Mouse (Mus musculus) heart, postnatal 0 days (tissue): ENCODE measurements around the gene Dtd1. TPM values are rescaled to one million over a fixed set of nuclear protein-coding genes. Genes with fewer than 3 reads are reported as not detected.

Experiments used
- ATAC-seq: fragments of 200-750 bp; cut with Nextera tagmentation; 2 replicates; pipeline ENCODE4 v1.8.0; 2017; ENCODE audit warnings: low read depth, moderate number of reproducible peaks, moderate library complexity; ENCODE audit not compliant: insufficient read depth
- DNase-seq: peaks from one replicate; pipeline ENCODE4 v3.0.0-alpha.2; 2016; ENCODE audit warnings: low spot score
- H3K27ac ChIP-seq: fragments of 300-500 bp; sonication (generic); 2 replicates; pipeline ENCODE4 v1.5.1; 2014; ENCODE audit warnings: low read depth, mild to moderate bottlenecking
- H3K27me3 ChIP-seq: fragments of 300-500 bp; sonication (generic); 2 replicates; pipeline ENCODE4 v1.6.1; 2014; ENCODE audit warnings: low read length, mixed read lengths; ENCODE audit not compliant: control insufficient read depth, insufficient read depth
- H3K36me3 ChIP-seq: fragments of 300-500 bp; sonication (generic); replicated peaks from 2 replicates; pipeline ENCODE4 v1.6.1; 2014; ENCODE audit warnings: low read length, mixed read lengths; ENCODE audit not compliant: control insufficient read depth, insufficient read depth
- H3K4me1 ChIP-seq: fragments of 300-500 bp; sonication (generic); 2 replicates; pipeline ENCODE4 v1.6.1; 2014; ENCODE audit warnings: antibody characterized with exemption; ENCODE audit not compliant: control insufficient read depth, insufficient read depth
- H3K4me2 ChIP-seq: fragments of 300-500 bp; sonication (generic); 2 replicates; pipeline ENCODE4 v1.6.1; 2014; ENCODE audit warnings: low read depth, mild to moderate bottlenecking, low read length, moderate library complexity
- H3K4me3 ChIP-seq: fragments of 300-500 bp; sonication (generic); 2 replicates; pipeline ENCODE4 v1.5.1; 2014; ENCODE audit warnings: low read depth, low read length
- H3K9ac ChIP-seq: fragments of 300-500 bp; sonication (generic); replicated peaks from 2 replicates; pipeline ENCODE4 v1.6.1; 2014; ENCODE audit warnings: low read depth, low read length, mixed read lengths
- H3K9me3 ChIP-seq: fragments of 300-500 bp; sonication (generic); replicated peaks from 2 replicates; pipeline ENCODE4 v1.6.1; 2016; ENCODE audit warnings: low read length; ENCODE audit not compliant: control insufficient read depth
- CTCF ChIP-seq: IDR thresholded peaks from 2 replicates; pipeline ENCODE4 v1.5.1; 2016; ENCODE audit warnings: antibody characterized with exemption, control low read depth, low read depth
- EP300 ChIP-seq: IDR thresholded peaks from 2 replicates; pipeline ENCODE4 v1.6.1; 2016; ENCODE audit warnings: antibody characterized with exemption, low read depth
- WGBS: fragments of 180-500 bp; shearing (Covaris S2); extraction: QIAGEN DNeasy Blood & Tissue Kit; methylation state at CpG from one replicate; pipeline ENCODE4 v1.1.7; 2014; 5-methylcytosine and 5-hydroxymethylcytosine counted together
- polyA plus RNA-seq: library from polyadenylated mRNA; unstranded; fragments of >200 nt; fragmentation: Nextera tagmentation; extraction: Ambion mirVana; gene quantifications from 2 replicates; pipeline ENCODE4 v1.2.1, GENCODE M21; 2015
- total RNA-seq: library from RNA; depleted of rRNA; stranded (reverse); fragments of >200 nt; gene quantifications from 2 replicates; pipeline ENCODE4 v1.2.3, GENCODE M21; 2014; ENCODE audit warnings: low replicate concordance

The Dtd1 gene
- total and polyA plus RNA-seq, 2 experiments from 2014 or later: 24.2 to 29.2 TPM

DNA sequence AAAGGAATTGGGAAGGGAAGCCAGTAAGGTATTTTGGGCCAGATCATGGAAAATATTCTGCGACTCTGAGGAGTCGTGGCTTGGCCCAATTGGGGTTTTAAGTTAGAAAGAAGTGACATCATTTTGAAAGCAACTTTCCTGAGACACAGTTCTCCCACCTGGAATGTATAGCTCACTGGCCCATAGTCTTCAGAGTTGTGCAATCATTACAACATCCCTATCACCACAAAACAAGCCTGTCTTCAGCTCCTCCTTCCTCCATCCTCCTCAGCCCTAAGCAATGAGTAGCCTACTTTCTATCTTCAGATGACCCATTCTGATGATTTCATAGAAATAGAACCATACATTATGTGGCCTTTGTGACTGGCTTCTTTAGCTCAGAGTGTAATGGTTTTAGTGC is 130.1 kb downstream of the Dtd1 start:
- ATAC-seq: no peak
- no peak for TF ChIP-seq EP300
- TF ChIP-seq CTCF: no peak
- WGBS: 86% methylated on average over 2 of the region's 2 CpGs
- Histone ChIP-seq H3K4me2 (no peak overlapping the region), H3K27me3 (no peaks in the 10 kb centered on the region), H3K4me3 (no peak overlapping the region), H3K9me3 (no peaks in the 10 kb centered on the region), H3K36me3 (no peaks in the 10 kb centered on the region), H3K9ac (no peak overlapping the region), H3K4me1 (no peaks in the 10 kb centered on the region), H3K27ac (no peak overlapping the region)
- no peak for DNase-seq

DNA sequence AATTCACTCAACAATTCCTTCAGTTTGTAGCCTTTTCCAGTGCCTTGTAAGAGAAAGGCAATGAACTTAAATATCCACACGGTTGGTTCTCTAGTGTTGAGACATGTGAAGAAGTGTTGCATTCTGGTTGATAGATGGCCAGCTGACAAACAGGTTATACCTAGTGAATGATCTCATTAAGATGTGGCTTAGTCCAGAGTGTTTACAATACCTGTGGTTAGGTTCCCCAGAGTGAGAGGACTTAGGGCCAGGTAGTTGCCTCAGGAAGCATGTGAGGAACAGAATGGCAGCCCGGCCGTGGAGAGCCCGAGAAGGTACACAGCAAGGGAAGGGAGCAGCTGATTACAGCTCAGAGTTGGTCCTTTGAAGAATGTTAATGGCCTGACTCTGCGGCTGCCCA is 138.5 kb downstream of the Dtd1 start:
- H3K27ac ChIP-seq: no peak overlapping the region; the same call in 1 of the 2 replicates
- no peak overlapping the region for H3K4me3 ChIP-seq
- ATAC-seq (no peak), DNase-seq (no peak)
- WGBS: 68% methylated on average over 5 of the region's 5 CpGs
- H3K9me3 ChIP-seq: no peaks in the 10 kb centered on the region
- H3K4me2 ChIP-seq: no peak overlapping the region
- no peaks in the 10 kb centered on the region for H3K27me3 ChIP-seq
- 0 out of 2 replicates have a peak, but pooled peaks cover 5% of the 10 kb centered on the region for H3K4me1 ChIP-seq
- no peaks in the 10 kb centered on the region for H3K36me3 ChIP-seq
- TF ChIP-seq CTCF (no peak), EP300 (no peak)
- H3K9ac ChIP-seq: no peak overlapping the region

DNA sequence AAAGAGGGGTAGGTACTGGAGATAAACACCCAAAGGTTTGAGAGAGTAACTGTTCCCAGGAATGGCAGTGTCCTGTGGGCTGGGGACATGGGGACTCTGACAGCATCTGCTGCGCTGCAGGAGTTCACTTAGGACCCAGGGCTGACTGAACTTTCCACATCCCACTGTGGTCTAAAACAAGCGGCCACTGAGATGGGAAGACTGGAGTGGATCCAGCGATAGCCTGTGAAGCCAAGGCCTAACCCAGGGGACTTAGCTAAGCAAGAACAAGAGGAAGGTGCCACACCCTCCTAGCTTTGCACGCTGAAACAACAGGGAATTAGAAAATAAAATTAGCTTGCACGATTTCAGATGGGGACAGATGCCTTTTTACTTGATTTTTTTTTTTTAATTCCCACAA is 138.9 kb downstream of the Dtd1 start:
- Histone ChIP-seq H3K4me3 (no peak overlapping the region), H3K27me3 (no peaks in the 10 kb centered on the region), H3K27ac (no peak overlapping the region; the same call in 1 of the 2 replicates), H3K9ac (no peak overlapping the region), H3K9me3 (no peaks in the 10 kb centered on the region), H3K36me3 (no peaks in the 10 kb centered on the region), H3K4me1 (0 out of 2 replicates have a peak, but pooled peaks cover 5% of the 10 kb centered on the region), H3K4me2 (no peak overlapping the region)
- 67% methylated on average over 5 of the region's 5 CpGs for WGBS
- no peak for TF ChIP-seq EP300
- no peak for TF ChIP-seq CTCF
- no peak for ATAC-seq
- no peak for DNase-seq

DNA sequence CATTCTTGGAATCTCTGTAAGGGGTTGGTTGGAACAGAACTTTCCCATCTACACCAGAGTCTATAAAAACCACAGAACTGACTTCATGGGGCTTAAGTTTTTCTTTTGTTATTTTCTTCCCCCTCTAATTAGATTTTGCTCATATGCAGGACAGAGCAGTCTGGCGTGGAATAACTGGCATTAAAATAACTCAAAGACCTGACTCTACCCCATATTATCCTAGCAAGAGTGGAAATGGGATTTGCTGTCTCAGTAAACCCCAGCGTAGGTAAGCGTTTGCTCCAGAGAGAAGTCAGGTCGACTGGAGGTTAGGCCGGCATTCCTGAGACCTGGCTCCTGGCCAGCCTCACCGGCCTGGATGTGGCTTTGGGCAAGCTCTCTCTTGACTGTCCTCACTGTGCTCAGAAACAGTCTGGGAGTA is 140.9 kb downstream of the Dtd1 start:
- Histone ChIP-seq H3K36me3 (no peaks in the 10 kb centered on the region), H3K4me1 (0 out of 2 replicates have a peak, but pooled peaks cover 5% of the 10 kb centered on the region), H3K27me3 (no peaks in the 10 kb centered on the region), H3K9me3 (no peaks in the 10 kb centered on the region), H3K4me2 (no peak overlapping the region), H3K27ac (no peak overlapping the region), H3K4me3 (no peak overlapping the region), H3K9ac (no peak overlapping the region)
- DNase-seq (no peak), ATAC-seq (no peak)
- TF ChIP-seq EP300: no peak
- TF ChIP-seq CTCF: no peak
- 28% methylated on average over 6 of the region's 6 CpGs for WGBS

DNA sequence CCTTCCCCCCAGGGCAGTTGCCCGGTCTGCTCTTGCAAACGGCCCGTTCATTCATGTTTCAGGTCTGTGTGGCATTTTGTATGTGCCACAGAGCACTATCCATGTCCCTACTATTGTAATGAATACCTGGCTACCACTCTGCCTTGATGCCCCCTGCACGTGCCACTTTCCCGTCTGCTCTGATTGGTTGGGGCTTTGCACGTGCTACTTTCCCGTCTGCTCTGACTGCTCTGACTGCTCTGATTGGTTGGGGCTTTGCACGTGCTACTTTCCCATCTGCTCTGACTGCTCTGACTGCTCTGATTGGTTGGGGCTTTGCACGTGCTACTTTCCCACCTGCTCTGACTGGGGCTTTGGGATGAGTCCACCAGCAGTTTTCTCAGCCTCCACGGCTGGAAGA is 142.3 kb downstream of the Dtd1 start:
- no peak for ATAC-seq
- 82% methylated on average over 10 of the region's 10 CpGs for WGBS

DNA sequence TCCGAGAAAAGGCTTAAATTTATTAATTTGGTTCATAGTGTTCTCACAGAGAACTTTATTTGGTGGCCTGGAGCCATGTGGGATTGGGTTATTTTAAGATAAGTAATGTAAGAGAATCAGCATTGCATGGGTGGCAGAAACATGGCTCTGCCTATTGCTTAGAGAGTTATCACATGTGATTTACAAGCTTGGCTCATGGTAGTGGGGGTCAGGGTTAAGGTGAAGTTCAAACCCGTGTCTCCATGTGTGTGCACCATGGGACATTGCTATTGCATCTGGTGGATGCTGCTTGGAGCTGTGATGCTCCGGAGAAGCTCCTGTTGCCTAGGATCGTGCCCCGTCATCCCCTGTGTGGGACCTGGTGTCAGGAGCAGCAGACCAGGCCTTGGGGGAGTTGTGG is 143.6 kb downstream of the Dtd1 start:
- H3K4me2 ChIP-seq: no peak overlapping the region
- DNase-seq (no peak), ATAC-seq (no peak)
- 80% methylated on average over 5 of the region's 5 CpGs for WGBS
- no peak overlapping the region for H3K9ac ChIP-seq
- H3K36me3 ChIP-seq: 0 out of 2 replicates have a peak, but pooled peaks cover 2% of the 10 kb centered on the region
- no peak overlapping the region for H3K4me3 ChIP-seq
- TF ChIP-seq EP300 (no peak), CTCF (no peak)
- H3K27me3 ChIP-seq: no peaks in the 10 kb centered on the region
- 0 out of 2 replicates have a peak, but pooled peaks cover 5% of the 10 kb centered on the region for H3K4me1 ChIP-seq
- H3K9me3 ChIP-seq: no peaks in the 10 kb centered on the region
- H3K27ac ChIP-seq: no peak overlapping the region

More for the DNA sequence above, 142.3 kb downstream of the Dtd1 start:
- TF ChIP-seq CTCF: no peak
- 0 out of 2 replicates have a peak, but pooled peaks cover 5% of the 10 kb centered on the region for H3K4me1 ChIP-seq
- no peak overlapping the region for H3K4me2 ChIP-seq
- H3K27ac ChIP-seq: no peak overlapping the region
- no peaks in the 10 kb centered on the region for H3K36me3 ChIP-seq
- H3K4me3 ChIP-seq: no peak overlapping the region
- H3K9ac ChIP-seq: no peak overlapping the region
- no peaks in the 10 kb centered on the region for H3K27me3 ChIP-seq
- H3K9me3 ChIP-seq: no peaks in the 10 kb centered on the region
- no peak for DNase-seq
